Mouse (Mus musculus) liver, postnatal 0 days (tissue): Measurements from ENCODE around the gene Cybrd1.

Experiments used
- CTCF ChIP-seq: sonication (generic); IDR thresholded peaks from 2 replicates; pipeline ENCODE4 v1.5.1; 2016; ENCODE audit warnings: antibody characterized with exemption, low read depth
- EP300 ChIP-seq: IDR thresholded peaks from 2 replicates; pipeline ENCODE4 v1.6.1; 2016; ENCODE audit warnings: antibody characterized with exemption, low read depth, mild to moderate bottlenecking

DNA sequence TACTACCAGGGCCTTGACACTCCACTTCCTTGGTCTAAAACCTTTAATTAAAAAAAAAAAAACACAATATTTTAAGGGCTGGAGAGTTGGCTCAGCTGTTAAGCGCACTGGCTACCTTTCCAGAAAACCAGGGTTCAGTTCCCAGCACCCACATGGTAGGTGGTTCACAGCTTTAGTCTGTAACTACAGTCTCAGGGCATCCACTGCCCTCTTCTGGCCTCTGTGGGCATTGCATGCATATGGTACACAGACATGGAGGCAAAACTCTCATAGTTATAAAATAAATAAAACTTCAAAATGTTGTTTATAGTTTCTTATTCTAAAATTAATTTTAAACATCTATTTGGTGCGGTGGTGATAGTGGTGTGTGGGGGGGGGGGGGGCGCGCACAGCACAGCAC lies 1.6 kb upstream of the Cybrd1 start:
- peak; percentile 56 for TF ChIP-seq CTCF
- TF ChIP-seq EP300: no peak
